Mouse (Mus musculus): ENCODE measurements around the gene Npepps. TPM values are rescaled to one million over a fixed set of nuclear protein-coding genes. Genes with fewer than 3 reads are reported as not detected.

Npepps gene
- total RNA-seq, 2 experiments from 2014 or later = 57.6 to 77.2 TPM

- Histone ChIP-seq H3K27ac (peak overlapping the region; percentile 95), H3K4me3 (peak overlapping the region; percentile 83)
- DNase-seq = peak; percentile 82
- intact Hi-C loops (cut with DNase I) = loop anchor here (2.0 to 10.0 kb wide), 3 partner anchors 29 to 123 kb away; partner anchors contain the start of genes Kpnb1 and Npepps
- TF ChIP-seq CTCF (IDR thresholded peaks at IDR 0.05) = peak; percentile 77
Measured at GRCm38 (mm10) chr11:97309911-97310571, 29.6 kb upstream of the Npepps start.

GRCm38 (mm10) chr11:97309451-97309836 is 29.0 kb upstream of the Npepps start:
- H3K4me3 ChIP-seq = peak overlapping the region; percentile 83
- H3K27ac ChIP-seq = peak overlapping the region; percentile 95
- DNase-seq = peak; percentile 92
- intact Hi-C loops (cut with DNase I) = no loop called here
- TF ChIP-seq CTCF (IDR thresholded peaks at IDR 0.05) = no peak

DNA sequence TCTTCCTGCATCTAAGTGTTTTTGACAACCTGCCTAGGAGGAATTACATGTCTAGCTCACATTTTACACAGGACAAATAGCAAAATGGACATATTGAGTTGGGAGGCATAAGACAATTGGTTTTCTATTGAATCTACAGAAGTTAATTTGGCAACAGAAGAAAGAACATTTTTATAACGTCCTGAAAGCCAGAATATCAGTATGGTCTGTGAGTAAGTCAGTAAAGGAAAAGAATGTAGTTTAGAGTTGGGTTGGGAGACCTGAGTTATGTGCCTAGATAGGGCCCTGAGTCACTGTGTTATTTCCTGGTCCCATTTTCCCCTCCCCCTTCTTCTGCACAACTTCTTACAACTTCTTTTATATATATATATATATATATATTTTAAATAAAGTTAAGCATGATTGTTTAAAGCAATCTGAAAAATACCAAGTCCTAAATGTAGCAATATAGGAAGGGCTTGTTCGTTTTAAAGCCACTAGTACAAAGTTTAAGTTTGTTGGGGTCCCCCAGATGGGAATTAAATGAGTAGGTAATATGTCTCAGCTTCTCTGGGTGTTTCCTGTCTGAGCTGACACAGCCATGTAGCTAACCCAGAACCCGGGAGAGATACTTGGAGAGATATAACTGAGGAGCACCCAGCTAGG is 28.5 kb upstream of the Npepps start:
- no peak for TF ChIP-seq CTCF (IDR thresholded peaks at IDR 0.05)

DNA sequence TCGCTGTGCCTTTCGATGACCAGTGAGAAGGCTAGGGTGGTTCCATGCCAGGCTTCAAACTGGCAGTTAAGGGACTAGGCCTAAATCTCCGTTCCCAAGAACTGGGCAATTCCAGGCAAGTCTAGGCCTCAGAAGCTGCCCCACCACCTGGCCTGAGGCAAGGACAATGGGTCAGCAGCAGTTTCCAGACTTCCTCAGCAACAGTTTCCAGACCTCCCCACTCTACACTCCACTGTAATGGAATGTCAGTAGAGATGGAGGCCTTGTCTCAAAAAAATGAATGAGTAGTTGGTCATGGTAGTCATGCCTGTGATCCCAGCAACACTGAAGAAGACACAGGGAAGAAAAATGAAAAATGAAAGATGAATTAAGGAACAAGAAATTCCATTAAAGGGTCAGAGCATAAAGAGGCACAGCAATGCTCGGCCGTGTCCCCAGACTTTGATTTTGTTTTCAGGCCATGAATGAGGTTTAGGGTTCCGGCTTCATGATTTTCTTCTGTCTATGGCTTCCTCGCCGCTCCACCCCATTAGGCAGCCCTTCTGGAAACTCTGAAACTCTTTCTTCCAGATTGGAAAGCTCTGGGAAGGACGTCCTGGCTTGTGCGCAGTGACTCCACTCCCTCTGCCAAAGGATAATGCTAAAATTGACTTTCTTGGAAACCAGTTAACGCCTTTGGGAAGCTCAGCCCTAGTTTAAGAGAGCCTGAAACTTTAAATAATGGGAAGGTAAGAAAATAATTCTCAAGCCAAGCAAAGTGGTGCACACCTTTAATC is 27.0 kb upstream of the Npepps start:
- intact Hi-C loops (cut with DNase I) = no loop called here
- H3K27ac ChIP-seq = peak overlapping the region; percentile 70
- no peak for TF ChIP-seq CTCF (IDR thresholded peaks at IDR 0.05)
- H3K4me3 ChIP-seq = no peak overlapping the region
- peak; percentile 48 for DNase-seq

More for the DNA sequence above, 28.5 kb upstream of the Npepps start:
- intact Hi-C loops (cut with DNase I) = no loop called here
- DNase-seq = no peak
- Histone ChIP-seq H3K27ac (peak overlapping the region; percentile 95), H3K4me3 (peak overlapping the region; percentile 83)

- intact Hi-C loops (cut with DNase I) = no loop called here
- Histone ChIP-seq H3K4me3 (no peak overlapping the region), H3K27ac (no peak overlapping the region)
- DNase-seq = no peak
- TF ChIP-seq CTCF (IDR thresholded peaks at IDR 0.05) = no peak
Measured at GRCm38 (mm10) chr11:97304631-97305030, 24.2 kb upstream of the Npepps start.

GRCm38 (mm10) chr11:97302231-97302781 is 21.9 kb upstream of the Npepps start:
- TF ChIP-seq CTCF (IDR thresholded peaks at IDR 0.05) = no peak
- Histone ChIP-seq H3K27ac (peak overlapping the region; percentile 80), H3K4me3 (no peak overlapping the region)
- peak; percentile 52 for DNase-seq
- intact Hi-C loops (cut with DNase I) = no loop called here

- Histone ChIP-seq H3K4me3 (no peak overlapping the region), H3K27ac (peak overlapping the region; percentile 80)
- intact Hi-C loops (cut with DNase I) = no loop called here
- TF ChIP-seq CTCF (IDR thresholded peaks at IDR 0.05) = no peak
- DNase-seq = no peak
Measured at GRCm38 (mm10) chr11:97301406-97301805, 21.0 kb upstream of the Npepps start.

DNA sequence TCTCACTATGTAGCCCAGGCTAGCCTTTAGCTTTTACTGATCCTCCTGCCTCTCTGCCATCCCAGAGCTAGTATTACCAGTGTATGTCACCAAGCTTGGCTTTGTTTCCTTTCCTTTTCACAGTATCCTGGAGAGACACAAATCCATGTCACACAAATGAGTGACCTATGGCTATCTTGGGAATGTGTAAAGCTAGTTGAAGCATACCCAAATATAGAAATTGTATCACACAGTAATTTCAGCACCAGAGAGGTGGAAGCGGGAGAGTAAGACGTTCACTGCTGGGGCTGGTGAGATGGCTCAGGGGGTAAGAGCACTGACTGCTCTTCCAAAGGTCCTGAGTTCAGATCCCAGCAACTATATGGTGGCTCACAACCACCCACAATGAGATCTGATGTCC is 19.5 kb upstream of the Npepps start:
- H3K27ac ChIP-seq = no peak overlapping the region
- no peak overlapping the region for H3K4me3 ChIP-seq
- intact Hi-C loops (cut with DNase I) = no loop called here
- TF ChIP-seq CTCF (IDR thresholded peaks at IDR 0.05) = no peak
- no peak for DNase-seq

DNA sequence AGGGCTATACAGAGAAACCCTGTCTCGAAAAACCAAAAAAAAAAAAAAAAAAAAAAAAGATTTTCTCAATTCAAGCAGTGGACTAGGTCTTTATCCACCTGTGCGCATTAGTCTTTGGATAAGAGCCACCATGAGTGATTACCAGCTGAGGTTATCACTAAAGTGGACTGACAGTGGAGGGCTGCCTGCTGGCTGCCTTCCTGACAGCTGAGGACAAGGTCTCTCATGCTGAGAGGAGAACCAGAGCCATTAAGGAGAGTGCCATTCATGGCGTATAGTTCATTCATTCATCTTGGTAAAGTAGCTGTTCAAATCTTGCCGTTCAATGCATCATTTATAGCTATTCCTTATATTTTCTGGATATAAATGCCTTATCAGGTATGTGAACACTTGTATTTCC is 16.1 kb upstream of the Npepps start:
- TF ChIP-seq CTCF (IDR thresholded peaks at IDR 0.05) = no peak
- Histone ChIP-seq H3K27ac (no peak overlapping the region), H3K4me3 (no peak overlapping the region)
- no peak for DNase-seq
- intact Hi-C loops (cut with DNase I) = no loop called here

DNA sequence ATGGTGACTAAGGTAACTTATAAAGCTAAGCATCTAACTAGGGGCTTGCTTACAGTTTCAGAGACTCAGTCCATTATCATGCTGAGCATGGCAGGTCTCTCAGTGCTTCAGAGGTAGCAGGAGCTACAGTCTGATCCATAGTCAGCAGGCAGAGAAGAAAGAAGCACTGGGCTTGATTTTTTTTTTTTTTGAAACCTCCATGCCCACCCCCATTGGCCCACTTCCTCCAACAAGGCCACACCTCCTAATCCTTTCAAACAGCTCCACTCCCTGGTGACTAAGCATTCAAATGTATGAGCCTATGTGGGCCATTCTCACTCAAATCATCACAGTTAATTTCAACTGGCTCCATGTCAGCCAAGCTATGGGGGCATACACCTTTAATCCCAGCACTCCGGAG is 12.3 kb upstream of the Npepps start:
- Histone ChIP-seq H3K27ac (no peak overlapping the region), H3K4me3 (no peak overlapping the region)
- no peak for DNase-seq
- intact Hi-C loops (cut with DNase I) = no loop called here
- no peak for TF ChIP-seq CTCF (IDR thresholded peaks at IDR 0.05)

- Histone ChIP-seq H3K27ac (peak overlapping the region; percentile 83), H3K4me3 (no peak overlapping the region)
- no peak for TF ChIP-seq CTCF (IDR thresholded peaks at IDR 0.05)
- intact Hi-C loops (cut with DNase I) = no loop called here
- DNase-seq = peak; percentile 80
Measured at GRCm38 (mm10) chr11:97289276-97290230, 9.1 kb upstream of the Npepps start.

- intact Hi-C loops (cut with DNase I) = no loop called here
- no peak for TF ChIP-seq CTCF (IDR thresholded peaks at IDR 0.05)
- no peak overlapping the region for H3K27ac ChIP-seq
- no peak for DNase-seq
- H3K4me3 ChIP-seq = no peak overlapping the region
Measured at GRCm38 (mm10) chr11:97287643-97288042, 7.2 kb upstream of the Npepps start.
